Comparison of ENCODE assay signal across 7 mouse cellular contexts in genomic region chr2:93870842-93871241, GRCm38 (mm10). TPM values are rescaled to one million over a fixed set of nuclear protein-coding genes. Genes with fewer than 3 reads are reported as not detected.
DNase-seq lines count a peak whose midpoint lies in the region; ATAC-seq lines count a peak whose summit lies in the region.

No protein-coding gene starts in this region.

- H3K4me2 ChIP-seq in forebrain, embryonic 16.5 days (ENCODE audit: low read length) = no peak overlapping the region
- H3K4me2 ChIP-seq in hindbrain, embryonic 11.5 days (replicated peaks; ENCODE audit: low read depth, low read length) = no peak overlapping the region

- no peaks in the 10 kb centered on the region for H3K27me3 ChIP-seq in forebrain, embryonic 16.5 days (replicated peaks; ENCODE audit: control insufficient read depth, insufficient read depth, low read length)
- no peaks in the 10 kb centered on the region for H3K27me3 ChIP-seq in hindbrain, embryonic 11.5 days (ENCODE audit: control insufficient read depth, insufficient read depth, low read length)

- 39% methylated on average over 4 of the region's 4 CpGs for WGBS in forebrain, embryonic 16.5 days
- 47% methylated on average over 4 of the region's 4 CpGs for WGBS in hindbrain, embryonic 11.5 days

- no peaks in the 10 kb centered on the region for H3K9me3 ChIP-seq in forebrain, embryonic 16.5 days (ENCODE audit: control insufficient read depth, low read length)
- H3K9me3 ChIP-seq in hindbrain, embryonic 11.5 days (ENCODE audit: control insufficient read depth, low read length) = no peaks in the 10 kb centered on the region

- H3K9ac ChIP-seq in forebrain, embryonic 16.5 days (replicated peaks; ENCODE audit: low read depth, low read length) = no peak overlapping the region
- H3K9ac ChIP-seq in hindbrain, embryonic 11.5 days (ENCODE audit: low read depth, low read length) = no peak overlapping the region

- peak; percentile 90 for DNase-seq in R1 (ENCODE audit: low read depth, low spot score)
- DNase-seq in cerebellum, adult 11 months = peak; percentile 62
- peak; percentile 82 for DNase-seq in hindbrain, embryonic 11.5 days (ENCODE audit: low spot score)
- DNase-seq in layer of hippocampus, postnatal 14 days (ENCODE audit: low spot score in 2 of 2) = peak; percentile 78 to 84
- peak; percentile 83 for DNase-seq in lung, postnatal 36 days
- peak; percentile 59 for DNase-seq in right cerebral cortex, postnatal 25 days

- H3K36me3 ChIP-seq in forebrain, embryonic 16.5 days (ENCODE audit: control insufficient read depth, insufficient read depth) = no peaks in the 10 kb centered on the region
- no peaks in the 10 kb centered on the region for H3K36me3 ChIP-seq in hindbrain, embryonic 11.5 days (ENCODE audit: control insufficient read depth, insufficient read depth, low read length)

- no peak overlapping the region for H3K4me3 ChIP-seq in forebrain, embryonic 16.5 days (replicated peaks; ENCODE audit: low read length)
- no peak overlapping the region for H3K4me3 ChIP-seq in hindbrain, embryonic 11.5 days (ENCODE audit: low read depth, low read length)

- peaks cover 11% of the 10 kb centered on the region for H3K4me1 ChIP-seq in forebrain, embryonic 16.5 days (replicated peaks; ENCODE audit: control insufficient read depth, insufficient read depth, low read length)
- no peaks in the 10 kb centered on the region for H3K4me1 ChIP-seq in hindbrain, embryonic 11.5 days (replicated peaks; ENCODE audit: control insufficient read depth, insufficient read depth, low read length)

- peak; percentile 71 for ATAC-seq in forebrain, embryonic 16.5 days
- ATAC-seq in hindbrain, embryonic 11.5 days (ENCODE audit: low FRiP score) = peak; percentile 58; the same call in 1 of the 2 replicates

- H3K27ac ChIP-seq in forebrain, embryonic 16.5 days (ENCODE audit: low read length) = no peak overlapping the region
- H3K27ac ChIP-seq in hindbrain, embryonic 11.5 days (ENCODE audit: low read depth, low read length) = no peak overlapping the region

RNA-seq across cellular contexts. Expression of gene Accsl, which starts 1.9 kb away (rescaled TPM):
- polyA plus RNA-seq in forebrain, embryonic 16.5 days (2015; fragmentation: Nextera tagmentation; extraction: Ambion mirVana) = 0.63 and 0.73 TPM in 2 replicates
- polyA plus RNA-seq in hindbrain, embryonic 11.5 days (2014; fragmentation: Nextera tagmentation; extraction: Ambion mirVana) = 0.69 TPM in 1 of 2 replicates, not detected in the other
- total RNA-seq in layer of hippocampus, postnatal 14 days (2021) = under 1 TPM; 0.72 to 0.90 TPM

RNA-seq across cellular contexts. Expression of gene Accs, which starts 21.1 kb away (rescaled TPM):
- 6.4 and 7.2 TPM in 2 replicates for polyA plus RNA-seq in forebrain, embryonic 16.5 days (2015; fragmentation: Nextera tagmentation; extraction: Ambion mirVana)
- 7.4 and 7.5 TPM in 2 replicates for polyA plus RNA-seq in hindbrain, embryonic 11.5 days (2014; fragmentation: Nextera tagmentation; extraction: Ambion mirVana)
- 1 to 10 TPM; 4.4 to 4.7 TPM for total RNA-seq in layer of hippocampus, postnatal 14 days (2021)

RNA-seq across cellular contexts. Expression of gene Ext2, which starts 48.5 kb away (rescaled TPM):
- 69.1 and 69.7 TPM in 2 replicates for polyA plus RNA-seq in forebrain, embryonic 16.5 days (2015; fragmentation: Nextera tagmentation; extraction: Ambion mirVana)
- polyA plus RNA-seq in hindbrain, embryonic 11.5 days (2014; fragmentation: Nextera tagmentation; extraction: Ambion mirVana) = 54.4 and 68.6 TPM in 2 replicates
- 10 to 100 TPM; 50.7 to 58.4 TPM for total RNA-seq in layer of hippocampus, postnatal 14 days (2021)
